Mouse (Mus musculus) erythroblast, embryonic 14.5 days (primary cell): ENCODE results near the gene Ugt1a7c.

Experiments used
- GATA1 ChIP-seq: IDR thresholded peaks from 2 replicates; pipeline ENCODE4 v1.6.1; 2012; ENCODE audit warnings: low read length, inconsistent platforms, mixed read lengths
- TAL1 ChIP-seq: IDR thresholded peaks from 3 replicates; pipeline ENCODE4 v1.6.1; 2012; ENCODE audit warnings: low read length, inconsistent platforms, mixed read lengths

DNA sequence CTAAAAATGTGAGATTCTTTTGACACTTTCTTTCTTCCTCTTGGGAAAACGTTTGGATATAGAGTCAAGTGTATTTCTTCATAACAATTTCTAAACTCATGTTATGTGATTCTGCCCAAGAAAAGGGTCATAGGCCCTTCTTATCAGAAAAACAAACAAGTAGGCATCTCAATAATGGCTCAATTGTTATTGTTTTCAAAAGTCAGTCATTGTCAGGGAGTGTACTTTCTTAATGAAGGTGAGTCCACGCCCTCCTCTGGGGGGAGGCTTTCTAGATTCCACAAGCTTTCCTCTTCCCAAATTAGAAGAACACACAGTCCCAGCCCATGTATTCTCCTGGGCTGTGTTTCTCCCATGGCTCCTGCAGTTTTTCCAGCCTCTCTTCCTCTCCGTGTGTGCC, 7.3 kb upstream of the Ugt1a7c start, which contains the start of gene Ugt1a8:
- no peak for TF ChIP-seq TAL1
- TF ChIP-seq GATA1: no peak
